Mouse (Mus musculus): Measurements from ENCODE around the gene Prss56.

The Prss56 gene

GRCm38 (mm10) chr1:87230606-87231005, 47.5 kb downstream of the Prss56 start:
- DNase-seq (ENCODE audit: low spot score in 2 of 2) = no peak

DNA sequence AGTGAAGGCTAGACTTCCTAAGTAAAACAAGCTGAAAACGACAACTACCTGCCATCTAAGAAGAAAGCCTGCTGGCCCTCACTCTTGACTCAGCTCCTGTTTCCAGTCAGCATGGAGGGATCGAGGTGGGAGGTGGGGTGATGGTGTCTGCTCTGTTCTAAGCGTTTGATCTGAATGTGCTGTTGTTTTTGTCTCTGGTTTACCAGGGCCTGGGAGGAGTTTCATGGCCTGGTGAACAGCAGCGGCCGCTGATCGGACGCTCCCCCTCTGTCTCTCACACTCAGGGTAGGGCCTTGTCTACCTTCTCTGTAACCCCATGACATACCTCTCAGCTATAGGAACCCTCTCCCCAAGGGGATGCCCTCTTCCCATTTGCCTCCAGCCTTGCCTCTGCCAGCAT, 49.1 kb downstream of the Prss56 start:
- no peak for DNase-seq (ENCODE audit: low spot score in 2 of 2)
